Mouse (Mus musculus) layer of hippocampus, adult 11-12 months (tissue): ENCODE data around the gene Mfsd14b.
A peak's percentile ranks its signal among the peaks of the same experiment; 100 is the strongest.

Experiments used
- DNase-seq: peaks from one replicate; pipeline ENCODE4 v3.0.0; 2022; ENCODE audit warnings: low spot score

The Mfsd14b gene

GRCm38 (mm10) chr13:65112459-65113110 lies at the start of gene Mfsd14b:
Gene Mfsd14b, minus strand, starts transcription at chr13:65112975.
- peak; percentile 91 for DNase-seq

GRCm38 (mm10) chr13:65149940-65150339 lies 37.2 kb upstream of the Mfsd14b start, which contains the start of gene Olfr466:
Gene Olfr466, plus strand, starts transcription at chr13:65150240.
- no peak for DNase-seq

- DNase-seq, result no peak
Observed at GRCm38 (mm10) chr13:65137789-65138188, 25.0 kb upstream of the Mfsd14b start, which contains the start of gene Olfr465-ps1. Gene Olfr465-ps1, plus strand, starts transcription at chr13:65138089.

GRCm38 (mm10) chr13:65127063-65127847 lies 14.5 kb upstream of the Mfsd14b start:
- DNase-seq, result no peak

GRCm38 (mm10) chr13:65122111-65122510 lies 9.3 kb upstream of the Mfsd14b start:
- no peak for DNase-seq

GRCm38 (mm10) chr13:65120984-65121383 lies 8.2 kb upstream of the Mfsd14b start:
- DNase-seq, result no peak

- no peak for DNase-seq
Observed at GRCm38 (mm10) chr13:65113239-65113638, 464 bp upstream of the Mfsd14b start.

GRCm38 (mm10) chr13:65111961-65112360 lies 814 bp downstream of the Mfsd14b start:
- no peak for DNase-seq

GRCm38 (mm10) chr13:65101232-65101631 lies 11.5 kb downstream of the Mfsd14b start:
- no peak for DNase-seq

- DNase-seq, result no peak
Observed at GRCm38 (mm10) chr13:65100678-65101077, 12.1 kb downstream of the Mfsd14b start.

- DNase-seq, result no peak
Observed at GRCm38 (mm10) chr13:65097018-65097417, 15.8 kb downstream of the Mfsd14b start.

- no peak for DNase-seq
Observed at GRCm38 (mm10) chr13:65095923-65096322, 16.9 kb downstream of the Mfsd14b start.

GRCm38 (mm10) chr13:65069969-65070368 lies 42.8 kb downstream of the Mfsd14b start:
- DNase-seq, result no peak

GRCm38 (mm10) chr13:65052660-65053059 lies 60.1 kb downstream of the Mfsd14b start, which contains the start of gene Prss47:
Gene Prss47, minus strand, starts transcription at chr13:65052760.
- DNase-seq, result no peak

GRCm38 (mm10) chr13:65035057-65035456 lies 77.7 kb downstream of the Mfsd14b start:
- DNase-seq, result no peak

- no peak for DNase-seq
Observed at GRCm38 (mm10) chr13:65032758-65033157, 80.0 kb downstream of the Mfsd14b start, which contains the start of gene Spata31d1c. Gene Spata31d1c, plus strand, starts transcription at chr13:65033058.
